Mouse (Mus musculus): ENCODE measurements around the gene 2210016L21Rik.

The 2210016L21Rik gene

GRCm38 (mm10) chr5:114942766-114943130 is 790 bp downstream of the 2210016L21Rik start:
- DNase-seq (ENCODE audit: low spot score in 2 of 2), result no peak

GRCm38 (mm10) chr5:114945072-114945471 is 3.1 kb downstream of the 2210016L21Rik start:
- no peak for DNase-seq (ENCODE audit: low spot score in 2 of 2)

- no peak for DNase-seq (ENCODE audit: low spot score in 2 of 2)
Observed at GRCm38 (mm10) chr5:114948891-114949290, 6.9 kb downstream of the 2210016L21Rik start.

GRCm38 (mm10) chr5:114949316-114949715 is 7.4 kb downstream of the 2210016L21Rik start:
- no peak for DNase-seq (ENCODE audit: low spot score in 2 of 2)

- no peak for DNase-seq (ENCODE audit: low spot score in 2 of 2)
Observed at GRCm38 (mm10) chr5:114949812-114950211, 7.9 kb downstream of the 2210016L21Rik start.

- DNase-seq (ENCODE audit: low spot score in 2 of 2), result no peak
Observed at GRCm38 (mm10) chr5:114950669-114951068, 8.7 kb downstream of the 2210016L21Rik start.

GRCm38 (mm10) chr5:114951279-114951880 is 9.4 kb downstream of the 2210016L21Rik start:
- DNase-seq (ENCODE audit: low spot score in 2 of 2), result no peak

GRCm38 (mm10) chr5:114953326-114953725 is 11.4 kb downstream of the 2210016L21Rik start:
- DNase-seq (ENCODE audit: low spot score in 2 of 2), result no peak

- DNase-seq (ENCODE audit: low spot score in 2 of 2), result no peak
Observed at GRCm38 (mm10) chr5:114958069-114958468, 16.1 kb downstream of the 2210016L21Rik start.

GRCm38 (mm10) chr5:114961590-114962360 is 19.8 kb downstream of the 2210016L21Rik start:
- no peak for DNase-seq (ENCODE audit: low spot score in 2 of 2)

- DNase-seq (ENCODE audit: low spot score in 2 of 2), result no peak
Observed at GRCm38 (mm10) chr5:114964315-114964966, 22.5 kb downstream of the 2210016L21Rik start.

GRCm38 (mm10) chr5:114964967-114965898 is 23.3 kb downstream of the 2210016L21Rik start:
- DNase-seq (ENCODE audit: low spot score in 2 of 2), result no peak

GRCm38 (mm10) chr5:114967523-114968268 is 25.7 kb downstream of the 2210016L21Rik start:
- DNase-seq (ENCODE audit: low spot score in 2 of 2), result no peak

GRCm38 (mm10) chr5:114968651-114969050 is 26.7 kb downstream of the 2210016L21Rik start:
- DNase-seq (ENCODE audit: low spot score in 2 of 2), result no peak

- no peak for DNase-seq (ENCODE audit: low spot score in 2 of 2)
Observed at GRCm38 (mm10) chr5:114969064-114969463, 27.1 kb downstream of the 2210016L21Rik start.

GRCm38 (mm10) chr5:114969609-114970215 is 27.8 kb downstream of the 2210016L21Rik start:
- no peak for DNase-seq (ENCODE audit: low spot score in 2 of 2)

GRCm38 (mm10) chr5:114970824-114971227 is 28.9 kb downstream of the 2210016L21Rik start, which contains the start of gene Hnf1a:
Gene Hnf1a, minus strand, starts transcription at chr5:114971094.
- no peak for DNase-seq (ENCODE audit: low spot score in 2 of 2)

- no peak for DNase-seq (ENCODE audit: low spot score in 2 of 2)
Observed at GRCm38 (mm10) chr5:114972201-114972600, 30.2 kb downstream of the 2210016L21Rik start.

- DNase-seq (ENCODE audit: low spot score in 2 of 2), result no peak
Observed at GRCm38 (mm10) chr5:114973131-114973530, 31.2 kb downstream of the 2210016L21Rik start.

GRCm38 (mm10) chr5:114976935-114977334 is 35.0 kb downstream of the 2210016L21Rik start:
- DNase-seq (ENCODE audit: low spot score in 2 of 2), result no peak

All from frontal cortex, postnatal 10 days (tissue).